ENCODE assay signal across 10 mouse cellular contexts in genomic region chr6:101046755-101047154, GRCm38 (mm10).
DNase-seq lines count a peak whose midpoint lies in the region; TF ChIP-seq lines count a peak whose summit lies in the region.
"Had no signal": no experiment of that assay in that cellular context is flagged by ENCODE, and none has a peak within 500 bp of the region (broad histone marks: within the 10 kb centered on the region; RNA-seq: fewer than 3 reads in every experiment).

No protein-coding gene starts in this region.

- 72% methylated on average over 6 of the region's 6 CpGs for WGBS in midbrain, embryonic 10.5 days

- no peaks in the 10 kb centered on the region for H3K9me3 ChIP-seq in midbrain, embryonic 10.5 days (replicated peaks)

- intact Hi-C loops in gastrocnemius, postnatal 14 days (cut with DNase I; ENCODE audit: low total_unique reads) = no loop called here
- intact Hi-C loops in left cerebral cortex, postnatal 10 days (cut with DNase I) = no loop called here

- H3K4me3 ChIP-seq in C2C12 (ENCODE audit: insufficient read depth, poor library complexity, severe bottlenecking) = no peak overlapping the region
- no peak overlapping the region for H3K4me3 ChIP-seq in midbrain, embryonic 10.5 days

- no peaks in the 10 kb centered on the region for H3K79me2 ChIP-seq in C2C12 (ENCODE audit: control insufficient read depth, insufficient read depth)

- no peaks in the 10 kb centered on the region for H3K36me3 ChIP-seq in C2C12 (ENCODE audit: control insufficient read depth, insufficient read depth)
- H3K36me3 ChIP-seq in midbrain, embryonic 10.5 days = no peaks in the 10 kb centered on the region

- TF ChIP-seq CTCF in C2C12 (IDR thresholded peaks at IDR 0.05; ENCODE audit: control insufficient read depth, insufficient read depth, insufficient read length) = no peak

- peak overlapping the region; percentile 30 for H3K27ac ChIP-seq in midbrain, embryonic 10.5 days (replicated peaks)

- H3K27me3 ChIP-seq in C2C12 (ENCODE audit: control insufficient read depth, insufficient read depth, insufficient read length) = peaks cover 6% of the 10 kb centered on the region
- H3K27me3 ChIP-seq in midbrain, embryonic 10.5 days (ENCODE audit: low read depth, poor library complexity, severe bottlenecking) = 0 out of 2 replicates have a peak, but pooled peaks cover 5% of the 10 kb centered on the region

- no peak overlapping the region for H3ac ChIP-seq in C2C12 (ENCODE audit: control insufficient read depth, insufficient read length, low read depth)

- peaks cover 38% of the 10 kb centered on the region for H3K4me1 ChIP-seq in midbrain, embryonic 10.5 days

- DNase-seq in cerebellum, postnatal 10 days = peak; percentile 81 to 89
- DNase-seq in cerebellum, adult 11 months = no peak
- DNase-seq in gastrocnemius, postnatal 14 days = peak; percentile 54
- DNase-seq in midbrain, embryonic 10.5 days (ENCODE audit: low spot score) = peak; percentile 33
- no peak for DNase-seq in right cerebral cortex, postnatal 14 days
- DNase-seq in left cerebral cortex, postnatal 10 days (ENCODE audit: extremely low spot score in 1 of 2, low spot score in 2 of 2) = no peak
- no peak for DNase-seq in kidney, postnatal 36 days
- DNase-seq: cerebellum, adult 9-11 months; layer of hippocampus, postnatal 36 days had no signal

- H3K79me3 ChIP-seq in C2C12 (ENCODE audit: low read depth) = no peaks in the 10 kb centered on the region

TF ChIP-seq in C2C12, 6 proteins besides CTCF, POLR2A, EP300 and RAD21:
- no peak for TF ChIP-seq MAX (IDR thresholded peaks at IDR 0.05)
- peak; percentile 82 for TF ChIP-seq MYOD1 (IDR thresholded peaks at IDR 0.05; ENCODE audit: control insufficient read depth, insufficient read length, low read depth)
- TF ChIP-seq USF1 (IDR thresholded peaks at IDR 0.05; ENCODE audit: low read depth) = no peak
TF ChIP-seq in C2C12: peak in this region for 1.

Comparison
In these comparisons a context has a peak if more than half of its experiments do, and no peak if none do; other contexts are left out.
1. DNase-seq: peak in cerebellum, postnatal 10 days (2 of 2), gastrocnemius, postnatal 14 days (single experiment) and midbrain, embryonic 10.5 days (single experiment); none in cerebellum, adult 11 months (single experiment), right cerebral cortex, postnatal 14 days (single experiment), left cerebral cortex, postnatal 10 days (0 of 2) and kidney, postnatal 36 days (0 of 2).